Mouse (Mus musculus): ENCODE results near the gene Pla2g4e. TPM values are rescaled to one million over a fixed set of nuclear protein-coding genes. Genes with fewer than 3 reads are reported as not detected.
"Not testable (repeated sequence)": the region's sequence is repeated elsewhere in the genome, so short reads cannot be mapped to it uniquely, and the experiment has no call there.

The Pla2g4e gene
- total RNA-seq, 1 experiment: 1.1 TPM

- H3K4me3 ChIP-seq (ENCODE audit: insufficient read depth in 1 of 2, low read depth in 1 of 2, low read length in 2 of 2, poor library complexity in 1 of 2, severe bottlenecking in 1 of 2): 0 out of 4 replicates have a peak overlapping the region, but pooled peaks of 1 of the 2 experiments have one; percentile 24
Observed at GRCm38 (mm10) chr2:120245421-120246016, 384 bp upstream of the Pla2g4e start.

GRCm38 (mm10) chr2:120243995-120244394 is 1.1 kb downstream of the Pla2g4e start:
- TF ChIP-seq CHD2 (IDR thresholded peaks at IDR 0.05; ENCODE audit: low read depth, low read length): no peak
- no peak for TF ChIP-seq ZNF384 (IDR thresholded peaks at IDR 0.05; ENCODE audit: low read depth, low read length)
- TF ChIP-seq MAFK (IDR thresholded peaks at IDR 0.05; ENCODE audit: insufficient read depth, low read depth, low read length): no peak
- TF ChIP-seq ZC3H11A (IDR thresholded peaks at IDR 0.05; ENCODE audit: borderline replicate concordance, low read depth, low read length): no peak
- TF ChIP-seq HCFC1 (IDR thresholded peaks at IDR 0.05; ENCODE audit: borderline replicate concordance, insufficient read depth, low read length): no peak
- Histone ChIP-seq H3K9ac (ENCODE audit: insufficient read depth, low read depth, low read length, poor library complexity, severe bottlenecking) (no peak overlapping the region), H3K4me1 (ENCODE audit: control insufficient read depth in 2 of 2, insufficient read depth in 2 of 2, low read length in 2 of 2, poor library complexity in 1 of 2) (peaks cover 4 to 13% of the 10 kb centered on the region in 2 experiments; a peak in 3 of 4 replicates), H3K27ac (ENCODE audit: insufficient read depth, low read depth, low read length, poor library complexity, severe bottlenecking) (no peak overlapping the region), H3K4me3 (ENCODE audit: insufficient read depth in 1 of 2, low read depth in 1 of 2, low read length in 2 of 2, poor library complexity in 1 of 2, severe bottlenecking in 1 of 2) (no peak overlapping the region), H3K36me3 (ENCODE audit: control insufficient read depth, insufficient read depth, low read length, poor library complexity, severe bottlenecking) (no peaks in the 10 kb centered on the region), H3K9me3 (ENCODE audit: control insufficient read depth, insufficient read depth, low read depth, low read length) (no peaks in the 10 kb centered on the region)
- peak; percentile 47 for DNase-seq (ENCODE audit: low read depth, low spot score)
- in situ Hi-C loops (cut with MboI; ENCODE audit: low sequenced_read_pairs in 2 of 2, unreplicated experiment in 2 of 2): no loop called here

More at GRCm38 (mm10) chr2:120245421-120246016, 384 bp upstream of the Pla2g4e start:
- Histone ChIP-seq H3K9ac (ENCODE audit: insufficient read depth, low read depth, low read length, poor library complexity, severe bottlenecking) (no peak overlapping the region), H3K9me3 (ENCODE audit: control insufficient read depth, insufficient read depth, low read depth, low read length) (no peaks in the 10 kb centered on the region), H3K36me3 (ENCODE audit: control insufficient read depth, insufficient read depth, low read length, poor library complexity, severe bottlenecking) (no peaks in the 10 kb centered on the region), H3K27ac (ENCODE audit: insufficient read depth, low read depth, low read length, poor library complexity, severe bottlenecking) (no peak overlapping the region), H3K4me1 (ENCODE audit: control insufficient read depth in 2 of 2, insufficient read depth in 2 of 2, low read length in 2 of 2, poor library complexity in 1 of 2) (peaks cover 4 to 13% of the 10 kb centered on the region in 2 experiments; a peak in 3 of 4 replicates)
- no peak for DNase-seq (ENCODE audit: low read depth, low spot score)
- in situ Hi-C loops (cut with MboI; ENCODE audit: low sequenced_read_pairs in 2 of 2, unreplicated experiment in 2 of 2): no loop called here
- no peak for TF ChIP-seq MAFK (IDR thresholded peaks at IDR 0.05; ENCODE audit: insufficient read depth, low read depth, low read length)
- no peak for TF ChIP-seq HCFC1 (IDR thresholded peaks at IDR 0.05; ENCODE audit: borderline replicate concordance, insufficient read depth, low read length)
- TF ChIP-seq ZC3H11A (IDR thresholded peaks at IDR 0.05; ENCODE audit: borderline replicate concordance, low read depth, low read length): no peak
- TF ChIP-seq CHD2 (IDR thresholded peaks at IDR 0.05; ENCODE audit: low read depth, low read length): no peak
- TF ChIP-seq ZNF384 (IDR thresholded peaks at IDR 0.05; ENCODE audit: low read depth, low read length): no peak

- no peak overlapping the region for H3K9ac ChIP-seq (ENCODE audit: insufficient read depth, low read depth, low read length, poor library complexity, severe bottlenecking)
- no peak for TF ChIP-seq MAFK (IDR thresholded peaks at IDR 0.05; ENCODE audit: insufficient read depth, low read depth, low read length)
- H3K27ac ChIP-seq (ENCODE audit: insufficient read depth, low read depth, low read length, poor library complexity, severe bottlenecking): no peak overlapping the region
- in situ Hi-C loops (cut with MboI; ENCODE audit: low sequenced_read_pairs in 2 of 2, unreplicated experiment in 2 of 2): no loop called here
- H3K9me3 ChIP-seq (ENCODE audit: control insufficient read depth, insufficient read depth, low read depth, low read length): no peaks in the 10 kb centered on the region
- no peaks in the 10 kb centered on the region for H3K36me3 ChIP-seq (ENCODE audit: control insufficient read depth, insufficient read depth, low read length, poor library complexity, severe bottlenecking)
- peaks cover 4 to 16% of the 10 kb centered on the region in 2 experiments; a peak in 3 of 4 replicates for H3K4me1 ChIP-seq (ENCODE audit: control insufficient read depth in 2 of 2, insufficient read depth in 2 of 2, low read length in 2 of 2, poor library complexity in 1 of 2)
- no peak overlapping the region for H3K4me3 ChIP-seq (ENCODE audit: insufficient read depth in 1 of 2, low read depth in 1 of 2, low read length in 2 of 2, poor library complexity in 1 of 2, severe bottlenecking in 1 of 2)
- DNase-seq (ENCODE audit: low read depth, low spot score): no peak
Observed at GRCm38 (mm10) chr2:120242791-120243467, 2.2 kb downstream of the Pla2g4e start.

GRCm38 (mm10) chr2:120238733-120239132 is 6.4 kb downstream of the Pla2g4e start:
- H3K9me3 ChIP-seq (ENCODE audit: control insufficient read depth, insufficient read depth, low read depth, low read length); DNase-seq (ENCODE audit: low read depth, low spot score); in situ Hi-C loops (cut with MboI; ENCODE audit: low sequenced_read_pairs in 2 of 2, unreplicated experiment in 2 of 2); H3K4me3 ChIP-seq (ENCODE audit: insufficient read depth in 1 of 2, low read depth in 1 of 2, low read length in 2 of 2, poor library complexity in 1 of 2, severe bottlenecking in 1 of 2); H3K36me3 ChIP-seq (ENCODE audit: control insufficient read depth, insufficient read depth, low read length, poor library complexity, severe bottlenecking); H3K9ac ChIP-seq (ENCODE audit: insufficient read depth, low read depth, low read length, poor library complexity, severe bottlenecking); H3K27ac ChIP-seq (ENCODE audit: insufficient read depth, low read depth, low read length, poor library complexity, severe bottlenecking): not testable (repeated sequence)
- H3K4me1 ChIP-seq (ENCODE audit: control insufficient read depth in 2 of 2, insufficient read depth in 2 of 2, low read length in 2 of 2, poor library complexity in 1 of 2): peaks cover 4 to 17% of the 10 kb centered on the region in 2 experiments; a peak in 3 of 4 replicates

GRCm38 (mm10) chr2:120237784-120238183 is 7.4 kb downstream of the Pla2g4e start:
- DNase-seq (ENCODE audit: low read depth, low spot score): no peak
- no peaks in the 10 kb centered on the region for H3K9me3 ChIP-seq (ENCODE audit: control insufficient read depth, insufficient read depth, low read depth, low read length)
- TF ChIP-seq MAFK (IDR thresholded peaks at IDR 0.05; ENCODE audit: insufficient read depth, low read depth, low read length) (no peak), ZC3H11A (IDR thresholded peaks at IDR 0.05; ENCODE audit: borderline replicate concordance, low read depth, low read length) (no peak), CHD2 (IDR thresholded peaks at IDR 0.05; ENCODE audit: low read depth, low read length) (no peak), ZNF384 (IDR thresholded peaks at IDR 0.05; ENCODE audit: low read depth, low read length) (no peak), HCFC1 (IDR thresholded peaks at IDR 0.05; ENCODE audit: borderline replicate concordance, insufficient read depth, low read length) (no peak)
- H3K4me1 ChIP-seq (ENCODE audit: control insufficient read depth in 2 of 2, insufficient read depth in 2 of 2, low read length in 2 of 2, poor library complexity in 1 of 2): peaks cover 0 to 9% of the 10 kb centered on the region in 2 experiments; a peak in 3 of 4 replicates
- in situ Hi-C loops (cut with MboI; ENCODE audit: low sequenced_read_pairs in 2 of 2, unreplicated experiment in 2 of 2): no loop called here
- H3K4me3 ChIP-seq (ENCODE audit: insufficient read depth in 1 of 2, low read depth in 1 of 2, low read length in 2 of 2, poor library complexity in 1 of 2, severe bottlenecking in 1 of 2): no peak overlapping the region
- H3K36me3 ChIP-seq (ENCODE audit: control insufficient read depth, insufficient read depth, low read length, poor library complexity, severe bottlenecking): no peaks in the 10 kb centered on the region
- H3K9ac ChIP-seq (ENCODE audit: insufficient read depth, low read depth, low read length, poor library complexity, severe bottlenecking): no peak overlapping the region
- H3K27ac ChIP-seq (ENCODE audit: insufficient read depth, low read depth, low read length, poor library complexity, severe bottlenecking): no peak overlapping the region
